Mouse (Mus musculus) myocyte (in vitro differentiated cells): ENCODE measurements around the gene Nub1.

Experiments used
- E2F4 ChIP-seq: IDR thresholded peaks from one replicate; pipeline ENCODE4 v1.6.1; 2011; ENCODE audit warnings: mild to moderate bottlenecking, control low read depth, moderate library complexity; ENCODE audit not compliant: insufficient read depth
- MAX ChIP-seq: IDR thresholded peaks from one replicate; pipeline ENCODE4 v1.6.1; 2011; ENCODE audit warnings: low read depth, mild to moderate bottlenecking, control low read depth
- POLR2A ChIP-seq: IDR thresholded peaks from one replicate; pipeline ENCODE4 v1.6.1; 2011; ENCODE audit warnings: low read depth, mild to moderate bottlenecking, control low read depth, moderate library complexity; ENCODE audit not compliant: insufficient read length
- POLR2AphosphoS2 ChIP-seq: IDR thresholded peaks from one replicate; pipeline ENCODE4 v1.6.1; 2011; ENCODE audit warnings: low read depth, control low read depth; ENCODE audit not compliant: insufficient read length
- USF1 ChIP-seq: IDR thresholded peaks from one replicate; pipeline ENCODE4 v1.6.1; 2011; ENCODE audit warnings: low read depth, mild to moderate bottlenecking, control low read depth, moderate library complexity

DNA sequence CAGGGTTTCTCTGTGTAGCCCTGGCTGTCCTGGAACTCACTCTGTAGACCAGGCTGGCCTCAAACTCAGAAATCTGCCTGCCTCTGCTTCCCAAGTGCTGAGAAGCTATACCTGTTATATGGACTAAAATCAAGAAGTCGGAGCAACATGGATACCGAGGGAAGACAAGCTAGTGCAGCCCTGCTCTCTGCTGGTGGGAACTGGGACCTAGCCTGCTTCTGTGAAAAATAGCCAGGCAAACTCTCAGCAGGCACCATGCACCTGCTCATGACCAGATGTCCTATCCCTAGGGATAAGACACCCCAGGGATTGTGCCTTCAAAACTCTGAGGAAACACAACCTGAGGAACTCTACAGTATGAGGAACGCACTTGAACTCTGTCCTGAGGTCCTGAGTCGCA, 48.3 kb upstream of the Nub1 start:
- TF ChIP-seq POLR2A (no peak), MAX (no peak), USF1 (no peak), POLR2AphosphoS2 (no peak), E2F4 (no peak)
